Mouse (Mus musculus): Measurements from ENCODE around the gene Chd6. TPM values are rescaled to one million over a fixed set of nuclear protein-coding genes. Genes with fewer than 3 reads are reported as not detected.

Gene Chd6
- 10.1 and 11.5 TPM in 2 replicates for polyA plus RNA-seq (2012; rRNA removed; ENCODE audit: low replicate concordance)

DNA sequence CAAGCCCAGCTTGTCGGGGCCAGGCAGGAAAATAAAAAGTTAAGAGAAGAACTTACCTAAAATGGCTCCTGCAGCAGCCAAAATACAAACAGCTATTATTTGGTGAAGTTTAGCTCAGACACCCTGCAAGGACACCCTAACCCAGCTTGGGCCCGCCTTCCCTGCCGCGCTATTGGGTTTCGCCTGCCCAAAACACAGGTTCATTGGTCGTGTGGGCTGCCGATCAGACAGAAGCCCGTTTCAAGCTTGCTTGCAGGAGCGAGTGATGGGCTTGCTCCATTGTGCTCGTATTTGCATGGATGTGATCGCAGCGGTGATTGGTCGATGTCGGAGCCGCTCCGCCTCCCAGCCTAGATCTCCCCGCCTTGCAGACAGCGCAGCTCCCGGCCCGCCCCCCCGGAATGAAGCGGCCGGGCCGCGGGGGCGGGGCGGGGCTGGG, at the start of gene Chd6:
Gene Chd6, minus strand, starts transcription at position 143 of the 439 bp plus-strand sequence.

DNA sequence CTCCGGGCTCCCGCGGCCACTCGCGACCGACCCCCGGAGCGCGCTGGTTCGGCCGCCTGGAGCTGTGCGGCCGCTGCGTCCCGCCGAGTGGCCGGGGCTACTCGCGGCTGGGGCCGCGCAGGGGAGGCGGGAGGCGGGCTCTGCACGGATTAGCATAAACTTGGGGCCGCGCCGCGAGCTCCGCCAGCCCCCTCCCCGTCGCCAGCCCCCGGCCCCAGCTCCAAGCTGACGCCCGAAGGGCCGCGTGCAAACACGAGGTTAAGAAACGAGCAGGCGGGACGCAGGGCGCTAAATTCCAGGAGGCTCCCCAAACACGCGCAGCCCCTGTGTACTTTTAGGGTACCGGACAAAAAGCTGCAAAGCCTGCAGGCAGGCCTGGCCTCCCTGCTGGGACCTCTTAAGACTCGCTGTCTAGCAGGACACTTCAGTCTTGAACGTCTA, 196.6 kb downstream of the Chd6 start, which contains the start of gene Emilin3:
Gene Emilin3, minus strand, starts transcription at position 98 of the 441 bp plus-strand sequence.

Other genes with a start within 250 kb of the Chd6 start
- gene Zhx3, start 236.1 kb downstream of the Chd6 start, polyA plus RNA-seq (2012; rRNA removed; ENCODE audit: low replicate concordance): 9.1 and 10.2 TPM in 2 replicates
- gene Lpin3, start 228.4 kb downstream of the Chd6 start, polyA plus RNA-seq (2012; rRNA removed; ENCODE audit: low replicate concordance): 7.1 and 9.1 TPM in 2 replicates
- gene Emilin3, start 196.7 kb downstream of the Chd6 start, polyA plus RNA-seq (2012; rRNA removed; ENCODE audit: low replicate concordance): 0.09 and 0.19 TPM in 2 replicates